Comparison of ENCODE assay signal across 8 mouse cellular contexts in the genomic region with DNA sequence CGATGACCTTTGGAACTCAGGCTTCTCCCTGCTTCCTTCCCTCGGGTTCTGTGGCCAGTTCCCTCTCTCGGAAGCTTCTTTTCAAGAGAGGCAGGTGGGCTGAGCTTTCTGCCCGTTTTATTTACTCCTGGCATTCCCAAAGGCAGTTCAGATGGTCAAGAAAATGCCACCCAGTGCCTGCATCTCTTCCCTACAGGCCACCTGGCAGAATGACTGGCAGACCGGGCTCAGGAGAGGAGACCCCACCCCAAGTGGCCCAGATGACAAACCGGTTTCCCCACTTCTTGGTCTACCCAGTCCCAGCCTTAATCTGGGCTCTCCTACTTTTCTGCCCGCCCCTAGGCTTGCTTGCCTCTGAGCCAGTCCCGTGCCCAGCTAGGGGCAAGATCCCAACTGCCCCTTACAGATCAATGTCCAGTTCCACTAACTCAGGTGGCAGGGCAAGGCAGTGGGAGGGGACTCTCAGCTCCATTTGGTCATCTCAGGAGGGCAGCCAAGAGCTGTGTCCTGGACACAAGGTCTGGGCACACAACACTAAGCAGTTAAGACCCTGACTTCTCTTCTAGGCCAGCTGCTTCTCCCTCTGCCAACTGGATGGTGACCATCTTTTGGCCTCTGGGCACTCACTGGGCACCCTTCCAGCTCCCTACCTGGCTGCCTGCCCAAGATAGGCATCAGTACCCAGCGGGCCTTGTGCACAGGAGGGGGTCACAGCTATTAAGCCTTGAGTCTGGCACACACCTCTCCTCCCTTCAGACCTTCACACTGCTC. TPM values are rescaled to one million over a fixed set of nuclear protein-coding genes. Genes with fewer than 3 reads are reported as not detected.
A peak's percentile ranks its signal among the peaks of the same experiment; 100 is the strongest.
DNase-seq lines count a peak whose midpoint lies in the region; ATAC-seq and TF ChIP-seq lines count a peak whose summit lies in the region.

A gene (minus strand): TSS at position 51 of the 771 bp plus-strand sequence.

- no peak for DNase-seq in thymus, adult 2 months
- DNase-seq in thymus, adult 18-20 months = no peak
- DNase-seq in heart, postnatal 0 days (ENCODE audit: low spot score) = no peak
- peak; percentile 94 to 96 for DNase-seq in kidney, postnatal 36 days
- DNase-seq in liver, postnatal 0 days = no peak
- peak; percentile 74 for DNase-seq in ovary, postnatal 36 days (ENCODE audit: low spot score)
- DNase-seq in thymus, postnatal 10 days (ENCODE audit: low spot score in 2 of 2) = no peak

- H3K4me2 ChIP-seq in embryonic facial prominence, embryonic 15.5 days (replicated peaks) = peak within 1 kb of the TSS; percentile 98
- peak within 1 kb of the TSS; percentile 99 for H3K4me2 ChIP-seq in heart, postnatal 0 days (ENCODE audit: low read depth, low read length)
- peak within 1 kb of the TSS; percentile 90 for H3K4me2 ChIP-seq in liver, postnatal 0 days (ENCODE audit: low read depth, low read length)

- peak within 1 kb of the TSS; percentile 37 for H3K4me3 ChIP-seq in thymus, adult 2 months (ENCODE audit: control insufficient read depth, insufficient read depth, low read length)
- peak within 1 kb of the TSS; percentile 60 for H3K4me3 ChIP-seq in embryonic facial prominence, embryonic 15.5 days (replicated peaks)
- H3K4me3 ChIP-seq in heart, postnatal 0 days (ENCODE audit: low read depth, low read length) = peak within 1 kb of the TSS; percentile 67
- peak within 1 kb of the TSS; percentile 59 for H3K4me3 ChIP-seq in liver, postnatal 0 days (ENCODE audit: low read depth, low read length)

- ATAC-seq in embryonic facial prominence, embryonic 15.5 days (ENCODE audit: insufficient number of reproducible peaks, low FRiP score, low TSS enrichment, low read depth) = no peak
- no peak for ATAC-seq in heart, postnatal 0 days (ENCODE audit: insufficient read depth, low read depth)
- no peak for ATAC-seq in liver, postnatal 0 days

- H3K27ac ChIP-seq in thymus, adult 2 months (ENCODE audit: control insufficient read depth, insufficient read depth, low read length) = no peak within 1 kb of the TSS
- peak within 1 kb of the TSS; percentile 74 for H3K27ac ChIP-seq in embryonic facial prominence, embryonic 15.5 days (replicated peaks)
- H3K27ac ChIP-seq in heart, postnatal 0 days (ENCODE audit: low read depth) = no peak within 1 kb of the TSS
- no peak within 1 kb of the TSS for H3K27ac ChIP-seq in liver, postnatal 0 days (ENCODE audit: low read depth)

- TF ChIP-seq EP300 in heart, postnatal 0 days (IDR thresholded peaks at IDR 0.05; ENCODE audit: low read depth) = no peak
- no peak for TF ChIP-seq EP300 in liver, postnatal 0 days (IDR thresholded peaks at IDR 0.05; ENCODE audit: low read depth)

- peak within 1 kb of the TSS; percentile 16 for H3K9ac ChIP-seq in embryonic facial prominence, embryonic 15.5 days
- peak within 1 kb of the TSS; percentile 28 for H3K9ac ChIP-seq in heart, postnatal 0 days (replicated peaks; ENCODE audit: low read depth, low read length)
- H3K9ac ChIP-seq in liver, postnatal 0 days (replicated peaks) = 0 out of 2 replicates have a peak within 1 kb of the TSS, but pooled peaks have one; percentile 11

- H3K9me3 ChIP-seq in embryonic facial prominence, embryonic 15.5 days (replicated peaks) = no peaks in the 10 kb centered on the region
- H3K9me3 ChIP-seq in heart, postnatal 0 days (replicated peaks; ENCODE audit: control insufficient read depth, low read length) = no peaks in the 10 kb centered on the region
- no peaks in the 10 kb centered on the region for H3K9me3 ChIP-seq in liver, postnatal 0 days (ENCODE audit: low read length)

- TF ChIP-seq CTCF in thymus, adult 2 months (IDR thresholded peaks at IDR 0.05; ENCODE audit: borderline replicate concordance, control insufficient read depth, extremely low read depth, insufficient read depth, low read length, poor library complexity) = no peak
- no peak for TF ChIP-seq CTCF in heart, postnatal 0 days (IDR thresholded peaks at IDR 0.05; ENCODE audit: low read depth)
- TF ChIP-seq CTCF in liver, postnatal 0 days (IDR thresholded peaks at IDR 0.05; ENCODE audit: low read depth) = no peak

- H3K36me3 ChIP-seq in thymus, adult 2 months (ENCODE audit: control insufficient read depth, insufficient read depth, low read length) = no peaks in the 10 kb centered on the region
- H3K36me3 ChIP-seq in embryonic facial prominence, embryonic 15.5 days = no peaks in the 10 kb centered on the region
- H3K36me3 ChIP-seq in heart, postnatal 0 days (replicated peaks; ENCODE audit: control insufficient read depth, insufficient read depth, low read length) = no peaks in the 10 kb centered on the region
- H3K36me3 ChIP-seq in liver, postnatal 0 days (replicated peaks; ENCODE audit: insufficient read depth, low read length) = no peaks in the 10 kb centered on the region

- peaks cover 9% of the 10 kb centered on the region; the same call in 1 of the 2 replicates for H3K27me3 ChIP-seq in thymus, adult 2 months (ENCODE audit: control insufficient read depth, insufficient read depth, low read length)
- peaks cover 42% of the 10 kb centered on the region for H3K27me3 ChIP-seq in embryonic facial prominence, embryonic 15.5 days
- H3K27me3 ChIP-seq in heart, postnatal 0 days (ENCODE audit: control insufficient read depth, insufficient read depth, low read length) = peaks cover 72% of the 10 kb centered on the region
- H3K27me3 ChIP-seq in liver, postnatal 0 days (ENCODE audit: insufficient read depth, low read length) = peaks cover 57% of the 10 kb centered on the region

- peaks cover 7% of the 10 kb centered on the region for H3K4me1 ChIP-seq in thymus, adult 2 months (replicated peaks; ENCODE audit: control insufficient read depth, insufficient read depth, low read length)
- H3K4me1 ChIP-seq in embryonic facial prominence, embryonic 15.5 days = peaks cover 60% of the 10 kb centered on the region
- H3K4me1 ChIP-seq in heart, postnatal 0 days (ENCODE audit: control insufficient read depth, insufficient read depth) = no peaks in the 10 kb centered on the region
- no peaks in the 10 kb centered on the region for H3K4me1 ChIP-seq in liver, postnatal 0 days (ENCODE audit: insufficient read depth)

- TF ChIP-seq POLR2A in thymus, adult 2 months (IDR thresholded peaks at IDR 0.05; ENCODE audit: control insufficient read depth, extremely low read depth, insufficient read depth, low read length, poor library complexity) = no peak

- WGBS in thymus, adult 2 months = 50% methylated on average over 9 of the region's 9 CpGs
- whole genome bisulfite sequencing in embryonic facial prominence, embryonic 15.5 days = 19% methylated on average over 9 of the region's 9 CpGs
- whole genome bisulfite sequencing in heart, postnatal 0 days = 30% methylated on average over 9 of the region's 9 CpGs
- 27% methylated on average over 9 of the region's 9 CpGs for WGBS in liver, postnatal 0 days (ENCODE audit: insufficient replicate concordance)

RNA-seq across cellular contexts. Expression of the gene that starts here (rescaled TPM):
- 0.32 and 0.55 TPM in 2 replicates for polyA plus RNA-seq in thymus, adult 2 months (2012; rRNA removed)
- polyA plus RNA-seq in embryonic facial prominence, embryonic 15.5 days (2015; fragmentation: Nextera tagmentation; extraction: Ambion mirVana) = 2.0 and 2.2 TPM in 2 replicates
- not detected in 2 replicates for total RNA-seq in heart, postnatal 0 days (2014; rRNA removed; ENCODE audit: low replicate concordance)
- polyA plus RNA-seq in heart, postnatal 0 days (2015; fragmentation: Nextera tagmentation; extraction: Ambion mirVana) = 0.04 TPM in 1 of 2 replicates, not detected in the other
- 0.02 and 0.05 TPM in 2 replicates for polyA plus RNA-seq in liver, postnatal 0 days (2015; fragmentation: Nextera tagmentation; extraction: Ambion mirVana)

Comparison
In these comparisons a context has a peak if more than half of its experiments do, and no peak if none do; other contexts are left out.
1. DNase-seq: peak in kidney, postnatal 36 days (2 of 2) and ovary, postnatal 36 days (single experiment); none in thymus, adult 2 months (single experiment), thymus, adult 18-20 months (0 of 2), heart, postnatal 0 days (single experiment), liver, postnatal 0 days (single experiment) and thymus, postnatal 10 days (0 of 2).
2. Peak in every context shown above with its lines, with median percentiles within 50 percentile points of each other: H3K4me3 ChIP-seq, H3K4me2 ChIP-seq and H3K9ac ChIP-seq.